Mouse (Mus musculus): Measurements from ENCODE around the gene Birc3.

Birc3 gene

GRCm38 (mm10) chr9:7822758-7823157 lies 50.2 kb downstream of the Birc3 start:
- DNase-seq (ENCODE audit: low spot score), result no peak

GRCm38 (mm10) chr9:7805101-7805506 lies 67.9 kb downstream of the Birc3 start:
- no peak for DNase-seq (ENCODE audit: low spot score)
